Mouse (Mus musculus) erythroblast, embryonic 14.5 days (primary cell): ENCODE data around the gene Dzip1l. TPM values are rescaled to one million over a fixed set of nuclear protein-coding genes. Genes with fewer than 3 reads are reported as not detected.

Experiments
- H3K27me3 ChIP-seq: 2 replicates; pipeline ENCODE4 v1.6.1; 2012; ENCODE audit warnings: inconsistent platforms; ENCODE audit not compliant: control insufficient read depth
- H3K36me3 ChIP-seq: 2 replicates; pipeline ENCODE4 v1.6.1; 2012; ENCODE audit warnings: mild to moderate bottlenecking, inconsistent platforms; ENCODE audit not compliant: control insufficient read depth
- H3K4me1 ChIP-seq: 2 replicates; pipeline ENCODE4 v1.6.1; 2012; ENCODE audit warnings: inconsistent platforms; ENCODE audit not compliant: control insufficient read depth
- H3K4me3 ChIP-seq: replicated peaks from 2 replicates; pipeline ENCODE3; 2012; ENCODE audit warnings: moderate library complexity, mild to moderate bottlenecking, inconsistent platforms
- H3K9me3 ChIP-seq: 2 replicates; pipeline ENCODE4 v1.6.1; 2012; ENCODE audit warnings: low read length, inconsistent platforms, mixed read lengths; ENCODE audit not compliant: control insufficient read depth
- GATA1 ChIP-seq: IDR thresholded peaks from 2 replicates; pipeline ENCODE4 v1.6.1; 2012; ENCODE audit warnings: low read length, inconsistent platforms, mixed read lengths
- TAL1 ChIP-seq: IDR thresholded peaks from 3 replicates; pipeline ENCODE4 v1.6.1; 2012; ENCODE audit warnings: low read length, inconsistent platforms, mixed read lengths
- polyA plus RNA-seq: library from polyadenylated mRNA; stranded (reverse); fragments of >175 nt; gene quantifications from 2 replicates; pipeline ENCODE4 v1.2.3, GENCODE M21; 2012

Dzip1l gene
- polyA plus RNA-seq, 1 experiment = 0.02 TPM

- Histone ChIP-seq H3K4me3 (no peak overlapping the region), H3K27me3 (no peaks in the 10 kb centered on the region), H3K9me3 (no peaks in the 10 kb centered on the region), H3K4me1 (no peaks in the 10 kb centered on the region), H3K36me3 (no peaks in the 10 kb centered on the region)
- TF ChIP-seq GATA1 = no peak
- no peak for TF ChIP-seq TAL1
Measured at GRCm38 (mm10) chr9:99675714-99676113, 46.4 kb downstream of the Dzip1l start.

GRCm38 (mm10) chr9:99681980-99682570 is 52.8 kb downstream of the Dzip1l start:
- Histone ChIP-seq H3K9me3 (no peaks in the 10 kb centered on the region), H3K36me3 (no peaks in the 10 kb centered on the region), H3K4me3 (no peak overlapping the region), H3K4me1 (no peaks in the 10 kb centered on the region), H3K27me3 (no peaks in the 10 kb centered on the region)
- TF ChIP-seq TAL1 (no peak), GATA1 (no peak)

GRCm38 (mm10) chr9:99685061-99685521 is 55.8 kb downstream of the Dzip1l start:
- Histone ChIP-seq H3K4me3 (no peak overlapping the region), H3K36me3 (no peaks in the 10 kb centered on the region), H3K9me3 (no peaks in the 10 kb centered on the region), H3K4me1 (no peaks in the 10 kb centered on the region), H3K27me3 (no peaks in the 10 kb centered on the region)
- TF ChIP-seq GATA1 = no peak
- TF ChIP-seq TAL1 = no peak

- TF ChIP-seq GATA1 (no peak), TAL1 (no peak)
- no peaks in the 10 kb centered on the region for H3K27me3 ChIP-seq
Measured at GRCm38 (mm10) chr9:99685536-99686231, 56.4 kb downstream of the Dzip1l start.

GRCm38 (mm10) chr9:99689796-99690195 is 60.5 kb downstream of the Dzip1l start:
- H3K27me3 ChIP-seq = no peaks in the 10 kb centered on the region
- no peak overlapping the region for H3K4me3 ChIP-seq
- peaks cover 2% of the 10 kb centered on the region; the same call in 1 of the 2 replicates for H3K9me3 ChIP-seq
- no peaks in the 10 kb centered on the region for H3K36me3 ChIP-seq
- TF ChIP-seq GATA1 (no peak), TAL1 (no peak)
- no peaks in the 10 kb centered on the region for H3K4me1 ChIP-seq

More at GRCm38 (mm10) chr9:99685536-99686231, 56.4 kb downstream of the Dzip1l start:
- Histone ChIP-seq H3K36me3 (no peaks in the 10 kb centered on the region), H3K4me1 (no peaks in the 10 kb centered on the region), H3K9me3 (no peaks in the 10 kb centered on the region), H3K4me3 (no peak overlapping the region)

DNA sequence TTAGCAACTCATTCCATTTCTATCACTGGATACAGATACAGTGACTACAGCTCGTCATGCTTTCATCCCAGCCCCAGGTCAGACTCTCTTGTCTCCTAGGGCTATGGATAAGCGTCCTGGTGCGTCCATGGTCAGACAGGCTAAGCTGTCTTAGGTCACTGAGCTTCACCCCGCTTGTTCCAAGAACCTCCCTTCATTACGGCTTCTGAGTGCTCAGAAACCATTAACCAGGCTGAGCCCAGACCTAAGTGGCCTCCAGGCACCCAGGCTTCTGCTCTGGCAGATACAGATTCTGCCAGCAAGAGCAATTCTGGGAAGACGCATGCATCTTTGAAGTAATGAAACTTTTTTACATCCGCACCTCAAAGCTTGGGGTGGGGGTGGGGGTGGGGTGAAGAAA is 61.1 kb downstream of the Dzip1l start:
- no peak overlapping the region for H3K4me3 ChIP-seq
- no peaks in the 10 kb centered on the region for H3K4me1 ChIP-seq
- no peaks in the 10 kb centered on the region for H3K36me3 ChIP-seq
- TF ChIP-seq TAL1 = no peak
- no peak for TF ChIP-seq GATA1
- no peaks in the 10 kb centered on the region for H3K27me3 ChIP-seq
- peaks cover 2% of the 10 kb centered on the region; the same call in 1 of the 2 replicates for H3K9me3 ChIP-seq

DNA sequence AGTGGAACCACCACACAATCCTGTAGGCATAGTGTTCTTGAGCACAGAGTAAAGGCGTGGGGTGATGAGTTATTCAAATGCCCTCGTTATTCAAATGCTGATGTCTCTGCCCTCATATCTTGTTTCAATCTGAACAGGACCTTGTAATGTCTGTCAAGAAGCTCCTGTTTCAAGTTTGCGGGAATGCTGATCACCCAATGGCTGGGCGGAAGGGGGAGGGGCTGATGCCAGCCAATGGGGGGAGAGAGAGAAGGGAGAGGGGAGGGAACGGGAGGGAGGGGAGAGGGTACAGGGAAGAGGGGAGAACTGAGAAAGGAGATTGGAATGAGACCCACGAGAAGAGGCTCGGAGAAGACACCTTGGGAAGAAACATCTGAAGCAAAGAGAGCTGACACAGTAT is 65.7 kb downstream of the Dzip1l start:
- Histone ChIP-seq H3K4me3 (no peak overlapping the region), H3K36me3 (no peaks in the 10 kb centered on the region), H3K4me1 (no peaks in the 10 kb centered on the region), H3K9me3 (peaks cover 8% of the 10 kb centered on the region; the same call in 1 of the 2 replicates), H3K27me3 (no peaks in the 10 kb centered on the region)
- no peak for TF ChIP-seq GATA1

- Histone ChIP-seq H3K4me3 (no peak overlapping the region), H3K36me3 (no peaks in the 10 kb centered on the region), H3K4me1 (no peaks in the 10 kb centered on the region), H3K27me3 (no peaks in the 10 kb centered on the region), H3K9me3 (peaks cover 5% of the 10 kb centered on the region; the same call in 1 of the 2 replicates)
- TF ChIP-seq GATA1 (no peak), TAL1 (no peak)
Measured at GRCm38 (mm10) chr9:99699752-99700389, 70.6 kb downstream of the Dzip1l start.

DNA sequence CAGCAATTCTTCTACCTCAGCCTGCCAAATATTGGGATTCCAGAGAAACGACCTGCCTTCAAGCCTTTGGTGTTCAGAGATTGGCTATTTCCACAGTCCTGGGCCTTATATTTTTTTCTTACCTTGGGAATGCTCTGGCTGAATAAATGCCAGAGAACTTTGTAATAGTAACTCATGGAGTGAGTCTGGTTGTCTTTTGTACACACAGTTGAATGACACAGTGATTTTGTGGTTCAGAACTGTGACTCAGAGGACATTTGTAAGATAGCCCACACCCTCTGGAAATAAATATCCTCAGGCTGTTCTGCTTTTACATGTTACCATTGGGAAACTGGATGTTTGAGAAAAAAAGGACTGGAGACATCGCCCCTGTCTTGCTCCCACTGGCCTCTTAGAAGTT is 71.9 kb downstream of the Dzip1l start:
- H3K4me1 ChIP-seq = no peaks in the 10 kb centered on the region
- no peak for TF ChIP-seq TAL1
- TF ChIP-seq GATA1 = no peak
- H3K4me3 ChIP-seq = no peak overlapping the region

More for the DNA sequence above, 71.9 kb downstream of the Dzip1l start:
- Histone ChIP-seq H3K36me3 (no peaks in the 10 kb centered on the region), H3K27me3 (no peaks in the 10 kb centered on the region), H3K9me3 (peaks cover 3% of the 10 kb centered on the region; the same call in 1 of the 2 replicates)
